Mouse (Mus musculus): ENCODE results near the gene Tnfaip2.

GRCm38 (mm10) chr12:111474893-111475643 is 32.8 kb downstream of the Tnfaip2 start:
- TF ChIP-seq POLR2A (IDR thresholded peaks at IDR 0.05; ENCODE audit: low read depth, low read length) (no peak), CTCF (IDR thresholded peaks at IDR 0.05; ENCODE audit: extremely low read depth, insufficient read depth, insufficient read length, insufficient replicate concordance) (no peak)

Data from spleen, adult 2 months (tissue).